Mouse (Mus musculus) left cerebral cortex, postnatal 36 days (tissue): Measurements from ENCODE around the gene Kpna3. TPM values are rescaled to one million over a fixed set of nuclear protein-coding genes. Genes with fewer than 3 reads are reported as not detected.
"Not testable (repeated sequence)": the region's sequence is repeated elsewhere in the genome, so short reads cannot be mapped to it uniquely, and the experiment has no call there.

ENCODE experiments used
- DNase-seq, 2 experiments: peaks; one replicate each; pipeline ENCODE4 v3.0.0; 2021 to 2022; ENCODE audit warnings: low spot score in 2 of 2, mixed read lengths in 1 of 2
- intact Hi-C: fragments of 180-260 bp; cut with DNase I; formaldehyde crosslinking; loops from one replicate; pipeline ENCODE4 v1.15.1; 2025
- total RNA-seq, 2 experiments: library from RNA; stranded (reverse); gene quantifications; 2 replicates each; pipeline ENCODE4 v1.2.3; 2021

The Kpna3 gene
- total RNA-seq, result 10 to 100 TPM; 68.0 to 71.6 TPM

- peak; percentile 96 to 97 for DNase-seq
- intact Hi-C loops, result loop anchor here (2.0 to 5.0 kb wide), 3 partner anchors 59 to 108 kb away; partner anchors contain the start of gene Ebpl
Measured at GRCm38 (mm10) chr14:61439661-61440559, at the start of gene Kpna3. TSS of gene Kpna3 (minus strand) at chr14:61439874.

DNA sequence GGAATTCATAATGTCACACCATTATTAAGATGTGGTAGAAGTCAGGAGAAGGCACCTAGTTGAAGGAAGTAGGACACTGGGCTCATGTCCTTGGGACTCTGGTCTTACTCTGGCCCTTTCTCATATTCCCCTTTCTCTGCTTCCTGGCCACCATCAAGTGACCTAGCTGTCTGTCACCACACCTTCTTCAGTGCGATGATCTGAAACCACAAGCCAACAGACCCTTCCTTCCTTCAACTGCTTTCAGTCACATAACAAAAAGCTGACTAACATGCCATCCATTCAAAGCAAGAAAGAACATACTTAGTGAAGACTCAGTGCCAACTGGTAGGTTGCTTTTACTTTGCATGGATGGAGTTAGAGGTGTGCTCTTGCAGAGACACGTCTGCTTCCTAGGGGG is 20.7 kb upstream of the Kpna3 start:
- DNase-seq, result no peak
- intact Hi-C loops, result no loop called here

- no peak for DNase-seq
- intact Hi-C loops, result no loop called here
Measured at GRCm38 (mm10) chr14:61457468-61457867, 17.8 kb upstream of the Kpna3 start.

DNA sequence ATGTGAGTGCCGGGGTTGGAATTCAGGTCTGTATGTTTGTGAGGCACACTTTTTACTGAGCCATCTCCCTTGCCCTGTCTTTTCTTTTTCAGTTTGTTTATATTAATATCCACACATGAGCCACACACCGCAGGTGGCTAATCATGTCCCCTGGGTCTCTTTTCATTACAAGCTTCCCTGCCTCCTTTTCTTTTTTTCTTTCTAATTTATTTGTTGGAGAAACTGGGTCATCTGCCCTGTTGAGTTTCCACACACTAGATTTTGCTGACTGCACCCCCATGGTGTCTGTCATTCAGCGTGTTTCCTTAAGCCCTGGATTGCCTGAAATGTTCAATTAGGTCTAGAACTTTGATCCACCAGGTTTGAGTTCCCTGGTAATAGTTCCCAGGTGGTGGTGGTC is 15.9 kb upstream of the Kpna3 start:
- no peak for DNase-seq
- intact Hi-C loops, result no loop called here

DNA sequence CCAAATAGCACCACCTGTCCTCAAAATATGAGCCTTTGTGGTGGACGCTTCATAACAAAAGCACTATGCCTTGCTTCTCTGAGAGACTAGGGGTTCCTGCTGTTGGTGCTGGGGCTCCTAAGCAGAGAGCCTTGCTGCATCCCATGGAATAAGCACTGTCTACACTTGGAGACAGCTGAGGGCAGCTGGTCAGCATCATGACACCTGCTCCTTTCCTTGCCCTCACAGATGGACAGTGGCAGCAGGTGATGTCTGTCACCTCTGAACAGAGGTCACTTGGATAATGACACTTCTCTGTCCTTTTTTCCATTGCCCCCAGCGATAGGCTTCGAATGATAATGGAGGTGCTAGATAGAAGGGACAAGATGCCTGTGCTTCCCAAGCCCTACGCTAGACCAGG is 13.4 kb upstream of the Kpna3 start:
- intact Hi-C loops, result no loop called here
- DNase-seq, result no peak

DNA sequence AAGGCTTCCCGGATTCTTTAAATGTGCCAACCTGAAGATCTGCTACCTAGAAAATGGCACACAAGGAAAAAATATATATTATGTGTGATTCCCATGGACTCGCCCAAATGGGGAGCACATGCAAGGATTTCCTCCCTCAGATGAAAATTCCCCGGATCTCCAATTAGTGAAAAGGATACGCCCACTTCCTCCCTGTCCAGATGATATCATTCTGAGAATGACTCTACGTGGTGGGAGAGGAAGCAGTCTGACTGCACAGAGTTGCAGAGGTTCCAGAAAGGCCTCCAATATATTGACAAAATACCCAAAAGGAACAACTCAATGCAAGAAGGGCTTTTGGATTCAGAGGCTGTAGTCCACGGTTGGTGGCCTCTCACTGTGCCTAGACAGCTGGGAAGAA is 12.8 kb upstream of the Kpna3 start:
- no peak for DNase-seq
- intact Hi-C loops, result no loop called here

GRCm38 (mm10) chr14:61447775-61448174 is 8.1 kb upstream of the Kpna3 start:
- intact Hi-C loops, result no loop called here
- DNase-seq, result no peak

DNA sequence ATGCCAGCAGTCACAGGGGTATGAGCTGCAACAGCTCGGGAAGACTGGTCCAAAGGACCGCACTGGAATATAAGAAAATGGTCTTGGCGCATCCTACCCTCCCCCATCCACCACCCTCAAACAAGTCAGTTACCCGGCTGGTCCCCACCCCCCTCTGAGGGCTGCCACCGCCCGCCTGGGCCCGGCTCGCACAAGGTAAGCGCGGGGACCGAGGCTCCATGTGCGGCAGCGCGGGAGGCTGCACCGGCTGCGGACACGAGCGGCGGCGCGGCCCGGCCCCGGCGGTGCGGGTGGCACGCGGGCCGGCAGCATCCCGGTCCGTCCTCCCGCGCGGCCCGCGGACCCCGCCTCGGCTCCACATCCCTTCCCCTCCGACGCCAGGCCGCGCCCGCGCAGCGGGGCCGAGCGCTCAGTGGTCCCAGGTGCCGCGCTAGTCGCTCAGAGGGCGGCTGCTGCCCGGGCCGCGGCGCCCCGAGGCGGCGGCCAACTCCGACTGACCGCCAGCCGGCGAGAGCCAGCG is 473 bp downstream of the Kpna3 start:
- no peak for DNase-seq
- intact Hi-C loops, result loop anchor here (2.0 to 5.0 kb wide), 3 partner anchors 60 to 107 kb away; partner anchors contain the start of gene Ebpl

GRCm38 (mm10) chr14:61438171-61438945 is 1.3 kb downstream of the Kpna3 start:
- intact Hi-C loops, result loop anchor here (2.0 to 5.0 kb wide), 3 partner anchors 60 to 106 kb away; partner anchors contain the start of gene Ebpl
- DNase-seq, result no peak

- intact Hi-C loops, result loop anchor here (5.0 kb wide), 1 partner anchor 105 kb away; no protein-coding TSS in a partner anchor
- no peak for DNase-seq
Measured at GRCm38 (mm10) chr14:61436866-61437265, 2.8 kb downstream of the Kpna3 start.

DNA sequence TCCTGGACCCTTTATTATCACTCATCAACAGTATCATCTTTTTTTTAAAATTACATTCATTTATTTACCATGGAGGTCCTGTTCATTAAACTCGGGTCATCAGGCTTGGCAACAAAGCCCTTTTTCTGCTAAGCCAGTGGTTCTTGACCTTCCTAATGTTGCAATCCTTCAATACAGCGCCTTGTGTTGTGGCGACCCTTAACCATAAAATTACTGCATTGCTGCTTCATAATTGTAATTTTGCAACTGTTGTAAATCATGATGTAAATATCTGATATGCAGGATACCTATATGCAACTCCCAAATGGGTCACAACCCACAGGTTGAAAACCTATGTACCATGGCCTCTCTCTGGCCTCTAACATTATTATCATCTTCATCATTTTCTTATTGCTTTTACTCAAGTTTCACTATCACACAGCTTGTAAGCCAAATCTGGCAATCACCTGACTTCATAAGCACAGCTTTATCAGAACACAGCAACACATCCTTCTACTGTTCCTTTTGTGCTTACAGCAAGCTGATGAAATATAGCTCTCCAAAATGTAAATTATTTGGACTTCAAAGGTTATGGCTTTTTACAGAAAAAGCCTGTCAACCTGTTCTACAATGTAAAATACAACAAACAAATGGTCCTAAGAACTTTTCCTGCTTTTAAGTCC is 11.4 kb downstream of the Kpna3 start:
- intact Hi-C loops, result no loop called here
- no peak for DNase-seq

- not testable (repeated sequence) for DNase-seq
Measured at GRCm38 (mm10) chr14:61427095-61427494, 12.6 kb downstream of the Kpna3 start.

DNA sequence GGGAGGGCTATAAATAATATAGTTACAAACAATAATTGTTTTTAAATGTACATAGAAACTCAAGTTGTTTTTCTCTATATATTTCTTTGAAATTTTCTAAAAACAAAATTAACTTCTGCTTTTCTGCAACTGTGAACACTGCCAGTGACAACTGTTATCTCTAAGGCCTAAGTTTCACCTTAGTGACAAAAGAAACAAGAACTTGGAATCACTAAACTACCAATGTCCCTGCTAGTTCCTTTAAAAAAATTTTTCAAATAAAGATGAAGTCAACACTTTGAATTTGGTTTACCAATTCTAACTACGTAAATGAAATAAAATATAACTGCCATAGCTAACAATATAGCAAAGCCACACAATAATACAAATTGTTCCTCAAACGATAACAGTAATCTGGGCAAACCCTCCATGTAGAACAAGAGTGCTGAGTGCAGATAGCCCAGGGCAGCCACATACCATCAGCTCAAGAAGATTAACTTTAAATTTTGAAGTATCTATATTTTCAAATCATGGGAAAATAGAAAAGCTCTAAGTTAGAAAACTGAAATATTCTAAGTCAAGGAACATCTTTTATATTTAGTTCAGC is 14.5 kb downstream of the Kpna3 start:
- DNase-seq, result no peak
- intact Hi-C loops, result no loop called here

More at GRCm38 (mm10) chr14:61427095-61427494, 12.6 kb downstream of the Kpna3 start:
- intact Hi-C loops, result not testable (repeated sequence)

- no peak for DNase-seq
- intact Hi-C loops, result no loop called here
Measured at GRCm38 (mm10) chr14:61415719-61416118, 24.0 kb downstream of the Kpna3 start.

GRCm38 (mm10) chr14:61415311-61415710 is 24.4 kb downstream of the Kpna3 start:
- no peak for DNase-seq
- intact Hi-C loops, result no loop called here

- intact Hi-C loops, result no loop called here
- no peak for DNase-seq
Measured at GRCm38 (mm10) chr14:61414808-61415207, 24.9 kb downstream of the Kpna3 start.

DNA sequence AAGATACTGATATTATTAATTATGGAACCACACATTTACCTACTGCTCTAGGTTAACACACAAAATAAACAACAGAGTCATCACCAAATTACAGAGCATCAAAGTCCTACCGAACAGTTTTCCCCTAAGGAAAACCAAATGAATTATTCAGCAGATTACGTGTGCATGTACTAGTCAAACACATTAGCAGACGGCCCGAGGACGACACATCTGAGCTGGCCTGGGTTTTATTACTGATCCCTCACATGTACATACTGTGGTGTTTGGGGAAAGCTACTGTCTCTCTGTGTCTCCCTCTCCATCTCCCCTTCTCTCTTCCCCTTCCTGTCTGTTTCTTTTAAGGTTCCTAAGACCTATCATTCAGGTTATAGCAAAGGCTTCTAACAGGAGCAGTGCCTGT is 25.5 kb downstream of the Kpna3 start:
- no peak for DNase-seq
- intact Hi-C loops, result no loop called here

DNA sequence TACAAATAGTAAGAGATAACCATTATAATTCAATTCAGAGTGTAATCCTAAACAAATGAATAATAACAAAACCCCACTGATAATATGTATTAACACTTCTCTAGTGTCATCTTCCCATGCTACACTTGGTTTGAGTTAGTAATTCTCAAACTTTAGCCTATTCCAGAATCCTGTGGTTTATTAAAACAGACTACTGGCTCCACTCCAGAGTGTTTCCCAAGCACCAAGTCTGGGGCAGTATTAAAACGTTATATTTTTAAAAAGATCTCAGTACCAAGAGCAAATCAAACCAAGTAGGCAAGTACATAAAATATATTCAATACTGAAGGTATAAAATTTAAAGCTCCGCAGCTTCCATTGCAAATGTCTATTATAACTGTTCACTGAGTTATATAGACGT is 26.0 kb downstream of the Kpna3 start:
- intact Hi-C loops, result no loop called here
- DNase-seq, result no peak

DNA sequence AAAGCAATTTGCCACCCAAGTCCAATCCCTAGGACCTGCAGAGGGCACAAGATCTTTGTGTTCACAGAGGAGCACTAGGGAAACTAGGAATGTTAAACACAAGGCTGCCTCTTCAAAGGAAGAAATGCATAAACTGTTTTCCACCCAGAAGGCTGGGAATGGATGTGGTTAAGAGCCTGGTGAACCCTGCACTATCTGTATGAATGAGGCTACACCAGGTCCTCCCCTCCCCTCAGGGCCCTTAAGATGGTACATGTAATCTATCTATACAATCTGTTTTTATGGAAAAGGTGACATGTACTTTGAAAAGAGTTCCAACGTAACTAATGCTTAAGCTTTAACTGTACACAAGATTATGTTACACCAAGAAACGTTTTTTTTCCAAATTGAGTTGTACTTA is 29.7 kb downstream of the Kpna3 start:
- intact Hi-C loops, result no loop called here
- no peak for DNase-seq
